Mouse (Mus musculus): ENCODE results near the gene Terf2ip. TPM values are rescaled to one million over a fixed set of nuclear protein-coding genes. Genes with fewer than 3 reads are reported as not detected.

Terf2ip gene
- polyA plus RNA-seq, 1 experiment, result 5.8 TPM

GRCm38 (mm10) chr8:111991278-111991677 is 19.9 kb upstream of the Terf2ip start:
- no peaks in the 10 kb centered on the region for H3K79me3 ChIP-seq (ENCODE audit: low read depth)
- H3K4me3 ChIP-seq (ENCODE audit: insufficient read depth, poor library complexity, severe bottlenecking), result peak overlapping the region; percentile 90
- H3K27me3 ChIP-seq (ENCODE audit: control insufficient read depth, insufficient read depth, insufficient read length), result no peaks in the 10 kb centered on the region
- no peak for TF ChIP-seq MAX (IDR thresholded peaks at IDR 0.05)
- TF ChIP-seq FOSL1 (IDR thresholded peaks at IDR 0.05; ENCODE audit: insufficient read depth, low read length, poor library complexity, severe bottlenecking), result no peak
- no peak for TF ChIP-seq USF1 (IDR thresholded peaks at IDR 0.05; ENCODE audit: low read depth)
- peaks cover 12% of the 10 kb centered on the region for H3K79me2 ChIP-seq (ENCODE audit: control insufficient read depth, insufficient read depth)
- peaks cover 55% of the 10 kb centered on the region for H3K36me3 ChIP-seq (ENCODE audit: control insufficient read depth, insufficient read depth)
- H3ac ChIP-seq (ENCODE audit: control insufficient read depth, insufficient read length, low read depth), result no peak overlapping the region

GRCm38 (mm10) chr8:111992013-111992702 is 19.0 kb upstream of the Terf2ip start, which contains the start of gene Adat1:
Gene Adat1 (minus strand): TSS chr8:111992302.
- Histone ChIP-seq H3K79me3 (ENCODE audit: low read depth) (no peaks in the 10 kb centered on the region), H3K4me3 (ENCODE audit: insufficient read depth, poor library complexity, severe bottlenecking) (peak within 1 kb of the TSS; percentile 90), H3K79me2 (ENCODE audit: control insufficient read depth, insufficient read depth) (peaks cover 12% of the 10 kb centered on the region), H3K36me3 (ENCODE audit: control insufficient read depth, insufficient read depth) (peaks cover 60% of the 10 kb centered on the region), H3K27me3 (ENCODE audit: control insufficient read depth, insufficient read depth, insufficient read length) (no peaks in the 10 kb centered on the region), H3ac (ENCODE audit: control insufficient read depth, insufficient read length, low read depth) (peak within 1 kb of the TSS; percentile 78)
- TF ChIP-seq MAX (IDR thresholded peaks at IDR 0.05) (peak; percentile 94), USF1 (IDR thresholded peaks at IDR 0.05; ENCODE audit: low read depth) (no peak)

DNA sequence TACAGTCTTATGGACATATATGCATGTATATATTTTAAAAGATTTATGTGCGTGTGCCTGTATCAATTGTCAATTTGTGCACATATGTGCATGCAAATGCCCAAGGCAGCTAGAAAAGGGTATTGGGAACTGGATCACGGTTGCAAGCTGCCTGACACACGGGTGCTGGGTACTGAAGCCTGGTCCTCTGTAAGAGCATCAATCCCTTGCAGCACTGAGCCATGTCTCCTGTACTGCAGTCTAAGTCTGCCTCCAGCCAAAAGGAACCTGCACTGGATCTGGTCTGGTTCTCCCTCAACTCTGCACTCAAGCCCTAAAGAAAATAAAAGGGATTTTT is 18.5 kb upstream of the Terf2ip start:
- peaks cover 62% of the 10 kb centered on the region for H3K36me3 ChIP-seq (ENCODE audit: control insufficient read depth, insufficient read depth)
- no peak for TF ChIP-seq CEBPB (IDR thresholded peaks at IDR 0.05; ENCODE audit: low read depth)
- TF ChIP-seq MYOD1 (IDR thresholded peaks at IDR 0.05; ENCODE audit: control insufficient read depth, insufficient read length, low read depth), result no peak
- no peak for TF ChIP-seq FOSL1 (IDR thresholded peaks at IDR 0.05; ENCODE audit: insufficient read depth, low read length, poor library complexity, severe bottlenecking)
- H3K79me2 ChIP-seq (ENCODE audit: control insufficient read depth, insufficient read depth), result peaks cover 12% of the 10 kb centered on the region
- no peaks in the 10 kb centered on the region for H3K79me3 ChIP-seq (ENCODE audit: low read depth)
- H3K27me3 ChIP-seq (ENCODE audit: control insufficient read depth, insufficient read depth, insufficient read length), result no peaks in the 10 kb centered on the region
- no peak overlapping the region for H3K4me3 ChIP-seq (ENCODE audit: insufficient read depth, poor library complexity, severe bottlenecking)
- no peak overlapping the region for H3ac ChIP-seq (ENCODE audit: control insufficient read depth, insufficient read length, low read depth)

DNA sequence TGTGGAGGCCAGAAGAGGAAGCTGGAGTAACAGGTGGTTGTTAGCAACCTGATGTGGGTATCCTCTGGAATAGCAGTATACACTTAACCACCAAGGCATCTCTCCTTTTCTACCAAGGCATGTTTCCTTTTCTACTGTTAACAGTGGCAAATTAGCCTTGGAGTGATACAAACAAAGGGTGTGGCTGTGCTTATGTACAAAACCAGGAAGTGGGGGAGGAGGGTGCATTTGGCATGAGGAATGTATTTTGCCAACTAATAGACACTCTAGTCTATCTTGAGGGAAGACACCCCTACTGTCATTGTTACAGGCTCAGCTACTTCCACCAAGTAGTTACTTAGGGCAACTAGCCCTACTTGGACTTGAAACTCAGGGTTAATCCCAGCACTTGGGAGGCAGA is 6.4 kb upstream of the Terf2ip start:
- Histone ChIP-seq H3K4me3 (ENCODE audit: insufficient read depth, poor library complexity, severe bottlenecking) (no peak overlapping the region), H3ac (ENCODE audit: control insufficient read depth, insufficient read length, low read depth) (no peak overlapping the region), H3K79me2 (ENCODE audit: control insufficient read depth, insufficient read depth) (peaks cover 61% of the 10 kb centered on the region), H3K27me3 (ENCODE audit: control insufficient read depth, insufficient read depth, insufficient read length) (no peaks in the 10 kb centered on the region), H3K79me3 (ENCODE audit: low read depth) (peaks cover 44% of the 10 kb centered on the region), H3K36me3 (ENCODE audit: control insufficient read depth, insufficient read depth) (peaks cover 69% of the 10 kb centered on the region)
- no peak for TF ChIP-seq MYOG (IDR thresholded peaks at IDR 0.05; ENCODE audit: control insufficient read depth, extremely low read depth, insufficient read length)
- TF ChIP-seq CTCF (IDR thresholded peaks at IDR 0.05; ENCODE audit: control insufficient read depth, insufficient read depth, insufficient read length), result no peak
- TF ChIP-seq FOSL1 (IDR thresholded peaks at IDR 0.05; ENCODE audit: insufficient read depth, low read length, poor library complexity, severe bottlenecking), result no peak
- TF ChIP-seq CEBPB (IDR thresholded peaks at IDR 0.05; ENCODE audit: low read depth), result no peak
- TF ChIP-seq MYOD1 (IDR thresholded peaks at IDR 0.05; ENCODE audit: control insufficient read depth, insufficient read length, low read depth), result no peak
- no peak for TF ChIP-seq USF1 (IDR thresholded peaks at IDR 0.05; ENCODE audit: low read depth)
- no peak for TF ChIP-seq MAX (IDR thresholded peaks at IDR 0.05)

DNA sequence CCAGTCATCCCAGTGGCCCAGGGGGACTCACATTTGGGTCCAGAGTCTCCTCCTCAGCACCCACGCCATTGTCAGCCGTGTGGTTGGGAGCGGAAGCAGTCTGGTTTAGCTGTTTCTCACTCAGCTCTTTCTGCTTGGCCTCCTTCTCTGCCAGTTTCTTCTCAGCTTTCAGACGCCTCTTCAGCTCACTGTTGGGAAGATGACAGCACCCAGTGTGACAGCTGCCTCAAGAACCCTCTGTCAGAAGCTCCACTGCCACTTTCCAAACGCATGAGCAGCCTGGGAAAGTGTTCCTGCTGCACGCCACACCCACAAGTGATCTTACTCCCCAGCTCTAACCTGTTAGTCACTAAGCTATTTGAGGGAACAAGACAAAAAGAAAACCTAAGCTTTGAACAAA is 5.6 kb upstream of the Terf2ip start:
- Histone ChIP-seq H3ac (ENCODE audit: control insufficient read depth, insufficient read length, low read depth) (no peak overlapping the region), H3K27me3 (ENCODE audit: control insufficient read depth, insufficient read depth, insufficient read length) (no peaks in the 10 kb centered on the region), H3K79me2 (ENCODE audit: control insufficient read depth, insufficient read depth) (peaks cover 69% of the 10 kb centered on the region), H3K36me3 (ENCODE audit: control insufficient read depth, insufficient read depth) (peaks cover 60% of the 10 kb centered on the region), H3K4me3 (ENCODE audit: insufficient read depth, poor library complexity, severe bottlenecking) (no peak overlapping the region), H3K79me3 (ENCODE audit: low read depth) (peaks cover 52% of the 10 kb centered on the region)
- TF ChIP-seq MYOD1 (IDR thresholded peaks at IDR 0.05; ENCODE audit: control insufficient read depth, insufficient read length, low read depth), result peak; percentile 15
- TF ChIP-seq MYOG (IDR thresholded peaks at IDR 0.05; ENCODE audit: control insufficient read depth, extremely low read depth, insufficient read length), result no peak
- TF ChIP-seq MAX (IDR thresholded peaks at IDR 0.05), result no peak
- TF ChIP-seq CEBPB (IDR thresholded peaks at IDR 0.05; ENCODE audit: low read depth), result no peak

DNA sequence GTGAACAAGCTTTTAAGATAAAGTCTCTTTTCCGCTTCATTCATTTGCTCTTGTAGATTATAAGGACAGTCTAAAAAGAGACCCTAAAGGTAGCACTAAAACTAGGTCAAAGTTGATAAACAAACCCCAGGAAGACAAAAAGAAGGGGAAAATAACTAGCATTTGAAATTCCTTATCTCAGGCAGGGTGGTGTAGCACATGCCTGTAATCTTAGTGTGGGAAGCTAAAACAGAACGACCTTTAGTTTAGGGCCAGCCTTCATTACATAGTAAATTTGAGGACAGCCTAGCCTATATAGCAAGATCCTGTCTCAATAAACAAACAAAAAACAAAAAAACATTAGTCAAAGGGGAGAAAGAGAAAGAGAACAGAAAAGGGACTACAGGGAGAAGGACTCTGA is 3.5 kb upstream of the Terf2ip start:
- Histone ChIP-seq H3ac (ENCODE audit: control insufficient read depth, insufficient read length, low read depth) (no peak overlapping the region), H3K36me3 (ENCODE audit: control insufficient read depth, insufficient read depth) (peaks cover 39% of the 10 kb centered on the region), H3K4me3 (ENCODE audit: insufficient read depth, poor library complexity, severe bottlenecking) (no peak overlapping the region), H3K79me3 (ENCODE audit: low read depth) (peaks cover 64% of the 10 kb centered on the region), H3K27me3 (ENCODE audit: control insufficient read depth, insufficient read depth, insufficient read length) (no peaks in the 10 kb centered on the region), H3K79me2 (ENCODE audit: control insufficient read depth, insufficient read depth) (peaks cover 90% of the 10 kb centered on the region)
- no peak for TF ChIP-seq MYOG (IDR thresholded peaks at IDR 0.05; ENCODE audit: control insufficient read depth, extremely low read depth, insufficient read length)

All from C2C12 (cell line).